Mouse (Mus musculus) embryonic facial prominence, embryonic 12.5 days (tissue): Measurements from ENCODE around the gene Mgmt. TPM values are rescaled to one million over a fixed set of nuclear protein-coding genes. Genes with fewer than 3 reads are reported as not detected.

Source experiments
- ATAC-seq: fragments of 200-750 bp; cut with Nextera tagmentation; 2 replicates; pipeline ENCODE4 v1.8.0; 2017; ENCODE audit not compliant: insufficient number of reproducible peaks, insufficient read depth, low FRiP score, low TSS enrichment
- H3K27ac ChIP-seq: fragments of 300-500 bp; sonication (generic); 2 replicates; pipeline ENCODE4 v1.5.1; 2016; ENCODE audit warnings: mild to moderate bottlenecking
- H3K27me3 ChIP-seq: fragments of 300-500 bp; sonication (generic); 2 replicates; pipeline ENCODE4 v1.6.1; 2016; ENCODE audit warnings: mild to moderate bottlenecking, moderate library complexity
- H3K36me3 ChIP-seq: fragments of 300-500 bp; sonication (generic); 2 replicates; pipeline ENCODE4 v1.6.1; 2016; ENCODE audit warnings: mild to moderate bottlenecking
- H3K4me1 ChIP-seq: fragments of 300-500 bp; sonication (generic); 2 replicates; pipeline ENCODE4 v1.6.1; 2016
- H3K4me2 ChIP-seq: fragments of 300-500 bp; sonication (generic); replicated peaks from 2 replicates; pipeline ENCODE4 v1.6.1; 2016; ENCODE audit warnings: mild to moderate bottlenecking, moderate library complexity
- H3K4me3 ChIP-seq: fragments of 300-500 bp; sonication (generic); 2 replicates; pipeline ENCODE4 v1.5.1; 2016; ENCODE audit warnings: mild to moderate bottlenecking
- H3K9ac ChIP-seq: fragments of 300-500 bp; sonication (generic); 2 replicates; pipeline ENCODE4 v1.6.1; 2016; ENCODE audit warnings: mild to moderate bottlenecking, moderate library complexity
- H3K9me3 ChIP-seq: fragments of 300-500 bp; sonication (generic); 2 replicates; pipeline ENCODE4 v1.6.1; 2016; ENCODE audit warnings: mild to moderate bottlenecking, moderate library complexity
- WGBS: fragments of 180-500 bp; shearing (Covaris S2); methylation state at CpG from one replicate; pipeline ENCODE4 v1.1.7; 2016; 5-methylcytosine and 5-hydroxymethylcytosine counted together
- polyA plus RNA-seq: library from polyadenylated mRNA; unstranded; fragments of >200 nt; fragmentation: Nextera tagmentation; extraction: Ambion mirVana; gene quantifications from 2 replicates; pipeline ENCODE4 v1.2.1, GENCODE M21; 2016

Mgmt gene
- polyA plus RNA-seq, 1 experiment from 2014 or later: 6.3 TPM

DNA sequence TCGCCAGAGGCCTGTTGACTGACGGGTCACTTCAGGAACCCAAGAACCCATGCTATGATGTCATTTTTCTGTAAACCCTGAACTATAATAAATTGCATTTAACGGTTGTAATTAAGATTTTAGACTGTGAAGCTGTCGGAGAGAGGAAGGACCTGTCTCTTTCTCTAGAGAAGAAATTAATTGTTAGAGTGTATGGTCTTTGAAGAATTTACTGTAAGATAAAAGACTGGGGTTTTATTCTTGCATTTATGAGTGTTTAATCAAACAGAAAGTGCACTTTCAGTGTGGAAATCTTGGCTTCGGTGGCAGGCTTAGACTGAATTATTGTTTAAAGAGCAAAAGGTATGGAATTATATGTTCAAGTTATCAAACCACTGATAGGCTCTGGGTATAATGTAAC lies 49.5 kb downstream of the Mgmt start:
- H3K27ac ChIP-seq: no peak overlapping the region
- H3K4me3 ChIP-seq: no peak overlapping the region
- 73% methylated on average over 5 of the region's 5 CpGs for WGBS
- no peaks in the 10 kb centered on the region for H3K27me3 ChIP-seq
- ATAC-seq: no peak
- H3K36me3 ChIP-seq: no peaks in the 10 kb centered on the region
- no peak overlapping the region for H3K4me2 ChIP-seq
- no peaks in the 10 kb centered on the region for H3K9me3 ChIP-seq
- H3K4me1 ChIP-seq: peaks cover 10% of the 10 kb centered on the region
- no peak overlapping the region for H3K9ac ChIP-seq

DNA sequence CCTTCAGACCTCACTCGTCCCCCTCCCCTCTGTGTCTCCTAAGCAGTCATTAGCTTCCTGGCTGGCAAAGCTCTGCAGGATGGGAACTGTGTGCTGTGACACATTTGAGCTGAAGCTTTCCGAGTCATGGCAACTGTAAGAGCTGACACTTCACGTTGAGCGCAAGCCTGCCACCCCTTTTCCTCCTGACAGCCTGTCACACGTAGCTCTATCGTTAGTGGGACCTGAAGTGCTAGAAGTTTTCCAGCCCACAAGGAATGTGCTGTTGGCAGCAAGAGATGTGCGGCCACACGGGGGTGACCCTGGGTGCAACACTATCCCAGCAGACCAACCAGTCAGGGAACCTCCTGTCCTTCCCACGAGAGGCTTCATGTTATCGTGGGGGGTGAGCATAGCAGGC lies 51.3 kb downstream of the Mgmt start:
- WGBS: 60% methylated on average over 10 of the region's 10 CpGs
- ATAC-seq: no peak
- no peaks in the 10 kb centered on the region for H3K27me3 ChIP-seq

DNA sequence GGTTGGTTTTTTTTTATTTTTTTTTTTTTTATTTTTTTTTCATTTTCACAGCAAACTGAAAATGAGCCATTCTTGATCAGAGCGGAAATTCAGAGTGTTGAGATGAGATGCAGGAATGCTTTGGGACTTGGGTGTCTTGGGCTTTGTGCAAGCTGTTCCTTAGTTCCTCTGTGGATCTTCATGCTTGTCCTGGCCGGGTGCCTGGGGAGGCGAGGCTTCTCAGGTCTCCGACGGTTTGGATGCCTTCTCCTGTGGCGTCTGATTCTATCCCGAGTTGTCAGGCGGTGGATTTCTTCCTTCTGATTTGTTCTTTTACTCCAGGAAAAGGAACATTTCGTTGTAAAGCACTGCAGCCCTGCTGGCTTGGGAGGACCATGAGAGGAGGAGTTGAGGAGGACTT lies 51.7 kb downstream of the Mgmt start:
- WGBS: 78% methylated on average over 9 of the region's 9 CpGs
- peaks cover 14% of the 10 kb centered on the region for H3K4me1 ChIP-seq
- H3K27me3 ChIP-seq: no peaks in the 10 kb centered on the region
- no peak overlapping the region for H3K27ac ChIP-seq
- H3K4me3 ChIP-seq: no peak overlapping the region
- no peak overlapping the region for H3K9ac ChIP-seq
- no peaks in the 10 kb centered on the region for H3K36me3 ChIP-seq
- no peak for ATAC-seq
- H3K9me3 ChIP-seq: no peaks in the 10 kb centered on the region
- H3K4me2 ChIP-seq: no peak overlapping the region

More for the DNA sequence above, 51.3 kb downstream of the Mgmt start:
- no peak overlapping the region for H3K27ac ChIP-seq
- no peak overlapping the region for H3K4me3 ChIP-seq
- peaks cover 14% of the 10 kb centered on the region for H3K4me1 ChIP-seq
- no peak overlapping the region for H3K4me2 ChIP-seq
- no peaks in the 10 kb centered on the region for H3K36me3 ChIP-seq
- H3K9me3 ChIP-seq: no peaks in the 10 kb centered on the region
- no peak overlapping the region for H3K9ac ChIP-seq

DNA sequence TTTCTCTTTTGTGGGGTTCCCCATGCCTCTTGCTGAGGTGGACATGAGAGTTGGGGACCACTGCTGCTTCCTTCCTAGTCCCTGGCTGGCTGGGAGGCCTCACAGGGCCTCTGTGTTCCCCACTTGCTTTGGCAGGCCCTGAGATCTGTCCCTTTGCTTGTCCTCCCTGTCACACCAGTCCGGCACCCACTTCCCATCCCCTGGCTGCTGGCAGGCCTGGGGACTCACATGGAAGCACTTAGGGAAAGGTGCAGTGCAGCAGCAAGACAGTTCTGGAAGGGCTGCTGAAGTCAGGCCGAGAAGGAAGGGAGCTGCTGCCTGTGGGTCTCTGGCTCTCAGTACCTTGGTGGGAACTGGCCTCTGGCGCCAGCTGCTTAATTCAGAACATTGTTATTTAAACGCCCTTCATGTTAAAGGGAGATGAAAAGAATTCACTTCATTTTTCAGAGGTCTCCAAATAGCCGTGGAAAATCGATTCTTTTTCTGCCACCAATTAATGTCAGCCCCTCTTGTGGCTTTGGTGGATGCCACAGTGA lies 53.9 kb downstream of the Mgmt start:
- Histone ChIP-seq H3K4me1 (peaks cover 28% of the 10 kb centered on the region), H3K27me3 (no peaks in the 10 kb centered on the region), H3K9me3 (no peaks in the 10 kb centered on the region), H3K4me2 (no peak overlapping the region), H3K9ac (no peak overlapping the region), H3K36me3 (no peaks in the 10 kb centered on the region), H3K4me3 (no peak overlapping the region), H3K27ac (peak overlapping the region; percentile 46; the same call in 1 of the 2 replicates)
- WGBS: 42% methylated on average over 6 of the region's 6 CpGs
- no peak for ATAC-seq

DNA sequence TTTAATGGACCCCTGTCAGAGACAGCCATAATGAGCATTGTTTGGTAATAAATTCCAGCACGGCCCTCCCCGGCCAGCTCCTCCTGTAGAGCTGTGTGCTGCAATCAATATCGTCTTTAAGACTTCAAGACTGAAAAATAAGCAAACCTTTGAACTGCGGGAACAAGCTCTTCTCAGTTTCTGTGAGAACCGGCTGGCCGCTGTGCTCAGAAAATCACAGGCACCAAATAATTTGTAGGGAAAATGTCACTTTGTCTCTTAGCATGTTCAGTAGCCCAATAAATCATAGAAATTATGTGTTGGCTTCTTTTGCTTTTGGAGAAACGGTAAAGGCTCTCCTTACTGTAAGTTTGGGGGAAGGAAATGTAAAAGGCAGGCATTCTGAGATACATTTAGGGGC lies 58.2 kb downstream of the Mgmt start:
- H3K27ac ChIP-seq: no peak overlapping the region

DNA sequence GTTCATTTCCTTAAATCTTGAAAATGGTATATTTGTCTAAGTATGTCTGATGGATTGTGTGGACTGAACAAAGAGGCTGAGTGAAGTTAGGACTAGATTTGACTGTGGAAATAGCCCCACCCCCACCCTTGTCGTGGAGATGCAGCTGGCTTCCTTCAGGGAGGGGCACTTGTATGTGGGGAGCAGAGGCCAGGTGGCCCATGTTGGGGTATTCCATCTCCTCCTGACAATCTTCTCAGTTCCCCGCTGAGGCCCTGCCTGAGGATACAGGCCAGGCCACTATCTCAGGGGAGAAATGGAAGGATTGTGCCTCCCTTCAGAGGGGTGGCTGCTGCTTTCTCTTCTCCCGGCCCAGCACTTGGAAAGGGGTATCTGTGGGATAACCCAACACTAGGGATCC lies 58.8 kb downstream of the Mgmt start:
- peaks cover 26% of the 10 kb centered on the region for H3K4me1 ChIP-seq
- no peaks in the 10 kb centered on the region for H3K9me3 ChIP-seq
- no peak overlapping the region for H3K4me2 ChIP-seq
- H3K27ac ChIP-seq: no peak overlapping the region
- H3K27me3 ChIP-seq: no peaks in the 10 kb centered on the region
- H3K36me3 ChIP-seq: no peaks in the 10 kb centered on the region
- no peak overlapping the region for H3K9ac ChIP-seq
- 36% methylated on average over 3 of the region's 3 CpGs for WGBS
- no peak overlapping the region for H3K4me3 ChIP-seq
- no peak for ATAC-seq

More for the DNA sequence above, 58.2 kb downstream of the Mgmt start:
- no peak overlapping the region for H3K4me2 ChIP-seq
- H3K4me3 ChIP-seq: no peak overlapping the region
- H3K36me3 ChIP-seq: no peaks in the 10 kb centered on the region
- H3K4me1 ChIP-seq: peaks cover 30% of the 10 kb centered on the region
- no peak for ATAC-seq
- WGBS: 23% methylated on average over 7 of the region's 7 CpGs
- H3K27me3 ChIP-seq: no peaks in the 10 kb centered on the region
- H3K9ac ChIP-seq: no peak overlapping the region
- no peaks in the 10 kb centered on the region for H3K9me3 ChIP-seq

DNA sequence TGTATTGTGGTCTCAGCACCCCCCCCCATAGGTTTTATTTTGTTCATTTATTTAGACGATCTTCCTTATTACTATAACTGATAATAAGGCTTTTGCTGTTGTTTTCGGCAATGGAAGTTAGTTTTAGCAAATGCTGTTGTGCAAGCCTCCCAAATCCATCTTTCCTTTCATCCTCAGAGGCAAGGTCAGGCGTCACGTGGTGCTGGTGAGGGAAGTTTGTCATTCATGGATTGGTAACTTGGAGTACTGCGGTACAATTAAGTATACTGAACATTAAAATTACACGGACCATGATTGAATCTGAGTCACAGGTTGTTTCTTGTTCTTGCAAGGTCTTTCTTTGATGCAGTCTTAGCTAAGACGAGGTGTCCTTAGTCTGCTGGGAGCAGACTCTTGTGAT lies 77.9 kb downstream of the Mgmt start:
- H3K4me1 ChIP-seq: no peaks in the 10 kb centered on the region
- no peak overlapping the region for H3K27ac ChIP-seq
- H3K36me3 ChIP-seq: no peaks in the 10 kb centered on the region
- H3K9ac ChIP-seq: no peak overlapping the region
- no peak for ATAC-seq
- no peak overlapping the region for H3K4me3 ChIP-seq
- no peaks in the 10 kb centered on the region for H3K27me3 ChIP-seq
- 91% methylated on average over 7 of the region's 7 CpGs for WGBS
- H3K4me2 ChIP-seq: no peak overlapping the region
- H3K9me3 ChIP-seq: no peaks in the 10 kb centered on the region

DNA sequence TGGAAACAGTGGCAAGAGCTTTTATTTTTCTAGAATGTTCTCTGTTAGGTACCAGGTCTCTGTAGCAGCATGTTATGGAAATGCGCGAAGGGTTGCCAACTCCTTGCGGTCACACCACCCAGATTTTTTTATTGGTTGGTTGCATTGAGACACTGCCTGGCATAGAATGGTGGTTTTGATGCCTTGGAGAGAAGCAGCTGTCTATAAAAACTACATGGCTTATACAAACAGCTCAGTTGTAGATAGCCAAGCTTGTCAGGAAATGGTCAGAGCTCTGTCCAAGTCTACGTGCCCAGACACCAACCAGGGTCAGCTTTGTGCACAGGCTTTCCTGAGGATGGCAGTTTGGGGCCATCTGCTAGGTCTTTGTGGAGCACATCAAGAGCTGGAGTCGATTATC lies 80.6 kb downstream of the Mgmt start:
- Histone ChIP-seq H3K27me3 (no peaks in the 10 kb centered on the region), H3K9me3 (no peaks in the 10 kb centered on the region), H3K4me3 (no peak overlapping the region), H3K4me2 (no peak overlapping the region), H3K36me3 (no peaks in the 10 kb centered on the region), H3K27ac (no peak overlapping the region), H3K4me1 (no peaks in the 10 kb centered on the region), H3K9ac (no peak overlapping the region)
- no peak for ATAC-seq
- WGBS: 93% methylated on average over 5 of the region's 5 CpGs

DNA sequence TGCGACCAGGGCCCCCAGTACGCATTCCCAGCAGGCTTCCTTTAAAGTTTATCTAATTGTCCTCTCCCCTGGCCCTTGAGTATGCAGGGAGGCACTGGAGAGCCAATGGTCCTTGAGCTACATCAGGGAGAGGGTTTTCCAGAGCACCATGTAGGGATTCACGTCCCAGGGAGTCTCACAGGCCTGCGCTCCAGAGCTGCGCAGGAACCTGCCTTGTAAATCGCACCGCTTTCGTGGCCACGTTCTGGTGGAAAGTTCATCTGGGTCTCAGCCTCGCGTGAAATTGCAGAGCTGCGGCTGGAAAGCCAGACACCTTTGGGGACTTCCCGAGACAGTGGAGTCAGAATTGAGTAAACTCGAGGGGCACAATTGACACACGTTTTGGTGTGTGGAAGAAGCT lies 103.0 kb downstream of the Mgmt start:
- no peak overlapping the region for H3K9ac ChIP-seq
- H3K4me2 ChIP-seq: no peak overlapping the region
- H3K27ac ChIP-seq: no peak overlapping the region
- H3K4me1 ChIP-seq: peaks cover 7% of the 10 kb centered on the region; the same call in 1 of the 2 replicates
- no peak overlapping the region for H3K4me3 ChIP-seq
- no peaks in the 10 kb centered on the region for H3K27me3 ChIP-seq
- WGBS: 85% methylated on average over 15 of the region's 15 CpGs
- no peak for ATAC-seq
- H3K36me3 ChIP-seq: no peaks in the 10 kb centered on the region
- no peaks in the 10 kb centered on the region for H3K9me3 ChIP-seq

DNA sequence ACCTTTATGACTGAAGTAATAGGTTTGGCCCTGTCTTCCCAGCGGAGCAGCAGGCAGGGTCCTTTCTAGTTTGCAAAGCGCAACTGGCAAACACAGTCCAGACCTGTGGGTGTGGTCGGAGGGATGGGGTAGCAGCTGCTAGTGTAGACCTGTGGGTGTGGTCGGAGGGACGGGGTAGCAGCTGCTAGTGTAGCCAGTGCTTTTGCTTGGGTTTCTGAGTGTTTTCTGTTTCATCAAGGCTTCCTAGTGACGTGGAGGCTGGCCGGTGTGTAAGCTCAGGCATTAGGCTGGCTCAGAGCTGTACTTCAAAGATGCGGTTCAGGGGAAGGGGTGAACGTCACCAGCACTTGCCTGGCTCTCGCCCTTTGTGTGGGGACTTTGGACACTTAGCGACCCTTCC lies 106.3 kb downstream of the Mgmt start:
- 63% methylated on average over 11 of the region's 11 CpGs for WGBS

DNA sequence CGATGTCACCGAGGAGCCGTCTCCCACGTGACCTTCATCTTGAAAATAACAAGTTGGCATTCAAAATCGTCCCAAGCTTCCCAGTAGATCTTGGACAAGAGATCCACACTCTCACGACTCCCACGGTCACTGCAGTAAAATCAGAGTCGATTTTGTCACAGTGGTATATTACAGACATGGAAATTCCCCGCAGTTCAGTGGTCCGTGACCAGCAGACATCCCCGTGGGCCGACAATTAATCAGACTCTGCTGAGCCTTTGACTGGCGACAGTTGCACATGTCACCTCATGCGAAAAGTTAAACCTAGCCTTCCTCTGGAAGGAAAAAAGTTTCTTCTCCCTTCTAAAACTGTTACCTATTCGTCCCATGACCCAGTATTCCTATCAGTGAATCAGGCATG lies 106.8 kb downstream of the Mgmt start:
- H3K4me2 ChIP-seq: no peak overlapping the region
- H3K9ac ChIP-seq: no peak overlapping the region
- ATAC-seq: no peak
- WGBS: 72% methylated on average over 15 of the region's 15 CpGs
- H3K27me3 ChIP-seq: no peaks in the 10 kb centered on the region
- no peak overlapping the region for H3K27ac ChIP-seq
- H3K9me3 ChIP-seq: no peaks in the 10 kb centered on the region
- H3K36me3 ChIP-seq: no peaks in the 10 kb centered on the region
- H3K4me3 ChIP-seq: no peak overlapping the region
- peaks cover 5% of the 10 kb centered on the region; the same call in 1 of the 2 replicates for H3K4me1 ChIP-seq

More for the DNA sequence above, 106.3 kb downstream of the Mgmt start:
- no peaks in the 10 kb centered on the region for H3K36me3 ChIP-seq
- ATAC-seq: peak; percentile 35; the same call in 1 of the 2 replicates
- H3K4me2 ChIP-seq: no peak overlapping the region
- no peak overlapping the region for H3K4me3 ChIP-seq
- H3K27ac ChIP-seq: no peak overlapping the region
- no peak overlapping the region for H3K9ac ChIP-seq
- no peaks in the 10 kb centered on the region for H3K9me3 ChIP-seq
- H3K4me1 ChIP-seq: peaks cover 5% of the 10 kb centered on the region; the same call in 1 of the 2 replicates
- no peaks in the 10 kb centered on the region for H3K27me3 ChIP-seq

DNA sequence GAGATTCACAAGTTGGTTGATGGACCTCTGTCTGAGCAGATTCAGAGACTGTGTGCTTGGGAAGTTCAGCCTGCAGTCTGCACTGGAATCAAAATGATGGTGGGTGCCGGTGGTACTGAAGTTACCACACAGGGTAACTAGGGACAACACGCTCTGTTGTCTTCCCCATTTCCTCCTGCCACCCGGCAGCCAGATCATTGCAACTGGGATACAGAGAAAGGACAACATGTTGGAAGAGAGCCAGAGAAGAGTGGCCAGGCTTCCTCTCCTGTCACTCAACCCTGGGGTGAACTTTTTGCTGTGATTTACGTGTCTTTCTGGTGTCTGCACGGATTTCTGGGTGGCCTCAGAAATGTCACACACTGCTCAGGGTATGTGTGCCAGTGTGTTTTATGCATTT lies 107.4 kb downstream of the Mgmt start:
- Histone ChIP-seq H3K4me1 (peaks cover 5% of the 10 kb centered on the region; the same call in 1 of the 2 replicates), H3K36me3 (no peaks in the 10 kb centered on the region), H3K27me3 (no peaks in the 10 kb centered on the region), H3K9ac (no peak overlapping the region), H3K4me3 (no peak overlapping the region), H3K4me2 (no peak overlapping the region), H3K27ac (no peak overlapping the region), H3K9me3 (no peaks in the 10 kb centered on the region)
- no peak for ATAC-seq
- 59% methylated on average over 5 of the region's 5 CpGs for WGBS

DNA sequence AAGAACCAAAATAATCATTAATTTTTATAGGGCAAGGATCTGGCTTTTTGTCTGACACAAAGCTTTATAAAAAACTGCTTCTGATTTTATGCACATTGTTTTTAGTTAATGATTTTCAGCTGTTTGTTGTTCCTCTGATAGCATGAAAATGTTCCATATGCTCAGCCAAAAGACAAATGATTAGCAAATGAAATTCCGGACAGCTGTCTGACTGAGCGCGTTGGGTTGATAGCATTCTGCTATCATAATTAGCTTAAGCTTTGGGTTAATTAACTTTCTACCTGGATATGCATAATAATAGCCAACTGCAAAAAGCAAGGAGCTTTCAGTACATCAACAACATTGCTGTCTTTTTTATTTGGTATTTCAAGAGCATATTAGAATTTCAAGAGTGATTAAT lies 108.0 kb downstream of the Mgmt start:
- Histone ChIP-seq H3K27me3 (no peaks in the 10 kb centered on the region), H3K4me1 (peaks cover 5% of the 10 kb centered on the region; the same call in 1 of the 2 replicates), H3K9me3 (no peaks in the 10 kb centered on the region), H3K4me2 (no peak overlapping the region), H3K9ac (no peak overlapping the region), H3K4me3 (no peak overlapping the region), H3K36me3 (no peaks in the 10 kb centered on the region), H3K27ac (no peak overlapping the region)
- 60% methylated on average over 3 of the region's 3 CpGs for WGBS
- no peak for ATAC-seq
